10 mouse cellular contexts compared by ENCODE assay signal in the genomic region with DNA sequence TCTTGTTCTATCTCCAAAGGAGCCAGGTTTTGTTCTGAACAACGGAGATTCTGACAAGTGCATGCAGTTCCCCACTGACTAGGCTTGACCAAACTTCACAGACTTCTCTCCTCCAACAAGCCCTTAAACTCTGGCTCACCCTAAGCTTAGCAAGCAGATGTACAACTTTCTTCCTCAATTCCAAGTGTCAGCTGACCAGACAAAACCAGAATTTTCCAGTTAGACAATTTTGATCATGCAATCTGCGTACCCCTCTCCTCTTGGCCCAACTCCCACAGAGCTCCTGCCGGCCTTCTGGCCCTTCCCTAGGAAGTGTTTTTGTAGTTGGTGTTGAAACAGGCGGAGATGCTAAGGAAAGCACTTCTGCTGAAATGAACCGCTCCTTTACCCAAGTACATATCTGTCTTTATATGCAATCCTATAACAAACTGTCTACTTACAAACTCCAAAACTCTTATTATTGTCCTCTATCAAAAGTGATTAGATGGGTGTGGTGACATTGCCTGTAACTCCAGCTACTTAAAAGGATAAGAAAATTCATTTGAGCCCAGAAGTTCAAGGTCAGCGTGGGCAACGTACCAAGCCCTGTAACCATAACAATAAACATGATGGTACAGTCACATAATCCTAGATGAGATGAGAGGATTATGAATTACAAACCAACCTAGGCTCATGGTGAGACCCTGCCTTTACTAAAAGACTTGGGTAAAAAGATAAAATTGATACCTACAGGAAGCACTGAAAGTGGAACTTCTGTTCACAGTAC. TPM values are rescaled to one million over a fixed set of nuclear protein-coding genes. Genes with fewer than 3 reads are reported as not detected.
DNase-seq lines count a peak whose midpoint lies in the region; ATAC-seq and TF ChIP-seq lines count a peak whose summit lies in the region.
"Had no signal": no experiment of that assay in that cellular context is flagged by ENCODE, and none has a peak within 500 bp of the region (broad histone marks: within the 10 kb centered on the region; RNA-seq: fewer than 3 reads in every experiment).

No protein-coding gene starts in this region.

- no peak overlapping the region for H3K4me3 ChIP-seq in layer of hippocampus, adult 2 months
- no peak overlapping the region for H3K4me3 ChIP-seq in forebrain, embryonic 11.5 days (ENCODE audit: low read depth, low read length)
- H3K4me3 ChIP-seq: heart, embryonic 10.5 days; intestine, embryonic 15.5 days had no signal

- DNase-seq in layer of hippocampus, adult 2 months (ENCODE audit: low spot score in 2 of 2), result no peak
- no peak for DNase-seq in layer of hippocampus, adult 11-12 months (ENCODE audit: low spot score)
- peak; percentile 36 for DNase-seq in ES-CJ7 (ENCODE audit: low read depth, low spot score)
- DNase-seq in adrenal gland, adult 8-10 months, result peak; percentile 30
- peak; percentile 29 for DNase-seq in lung, postnatal 10 days
- DNase-seq in forebrain, embryonic 11.5 days (ENCODE audit: low spot score), result no peak
- no peak for DNase-seq in thymus, adult 18-20 months
- DNase-seq: right cerebral cortex, postnatal 4 days had no signal

- H3K36me3 ChIP-seq in forebrain, embryonic 11.5 days (ENCODE audit: control insufficient read depth, insufficient read depth, low read length), result no peaks in the 10 kb centered on the region
- H3K36me3 ChIP-seq: heart, embryonic 10.5 days; intestine, embryonic 15.5 days had no signal

- TF ChIP-seq CTCF in layer of hippocampus, adult 2 months (conservative IDR thresholded peaks at IDR 0.05), result no peak

- 82% methylated on average over 7 of the region's 7 CpGs for WGBS in forebrain, embryonic 11.5 days

- H3K9me3 ChIP-seq in forebrain, embryonic 11.5 days (ENCODE audit: control insufficient read depth, low read length), result no peaks in the 10 kb centered on the region
- H3K9me3 ChIP-seq: heart, embryonic 10.5 days; intestine, embryonic 15.5 days had no signal

- ATAC-seq in forebrain, embryonic 11.5 days (replicated peaks; ENCODE audit: low FRiP score), result no peak
- ATAC-seq: intestine, embryonic 15.5 days had no signal

- no peaks in the 10 kb centered on the region for H3K27me3 ChIP-seq in forebrain, embryonic 11.5 days (ENCODE audit: control insufficient read depth, insufficient read depth, low read length)
- H3K27me3 ChIP-seq: intestine, embryonic 15.5 days had no signal

- no peak overlapping the region for H3K4me2 ChIP-seq in forebrain, embryonic 11.5 days (ENCODE audit: low read depth, low read length, severe bottlenecking)
- H3K4me2 ChIP-seq: intestine, embryonic 15.5 days had no signal

- peak overlapping the region; percentile 11; the same call in 1 of the 2 replicates for H3K27ac ChIP-seq in layer of hippocampus, adult 2 months
- no peak overlapping the region for H3K27ac ChIP-seq in forebrain, embryonic 11.5 days (ENCODE audit: low read depth, low read length)
- H3K27ac ChIP-seq: heart, embryonic 10.5 days; intestine, embryonic 15.5 days had no signal

- no peak overlapping the region for H3K9ac ChIP-seq in forebrain, embryonic 11.5 days (ENCODE audit: low read length)
- H3K9ac ChIP-seq: intestine, embryonic 15.5 days had no signal

- H3K4me1 ChIP-seq in forebrain, embryonic 11.5 days (replicated peaks; ENCODE audit: control insufficient read depth, insufficient read depth, low read length), result no peaks in the 10 kb centered on the region; the same call in 1 of the 2 replicates

RNA-seq across cellular contexts. Expression of gene Lrp6, which starts 10.4 kb away (rescaled TPM):
- total RNA-seq in layer of hippocampus, adult 2 months (2021), result 10 to 100 TPM; 49.2 to 54.5 TPM
- total RNA-seq in adrenal gland, adult 8-10 months (2022), result 10 to 100 TPM; 74.7 to 92.6 (median 89.5) TPM
- polyA plus RNA-seq in forebrain, embryonic 11.5 days (2014; fragmentation: Nextera tagmentation; extraction: Ambion mirVana), result 32.5 and 32.9 TPM in 2 replicates

Comparison
In these comparisons a context has a peak if more than half of its experiments do, and no peak if none do; other contexts are left out.
1. DNase-seq: peak in ES-CJ7 (single experiment), adrenal gland, adult 8-10 months (single experiment) and lung, postnatal 10 days (single experiment); none in layer of hippocampus, adult 2 months (0 of 2), layer of hippocampus, adult 11-12 months (single experiment), forebrain, embryonic 11.5 days (single experiment) and thymus, adult 18-20 months (0 of 2).